Mouse (Mus musculus): ENCODE results near the gene Clcf1.

Clcf1 gene

DNA sequence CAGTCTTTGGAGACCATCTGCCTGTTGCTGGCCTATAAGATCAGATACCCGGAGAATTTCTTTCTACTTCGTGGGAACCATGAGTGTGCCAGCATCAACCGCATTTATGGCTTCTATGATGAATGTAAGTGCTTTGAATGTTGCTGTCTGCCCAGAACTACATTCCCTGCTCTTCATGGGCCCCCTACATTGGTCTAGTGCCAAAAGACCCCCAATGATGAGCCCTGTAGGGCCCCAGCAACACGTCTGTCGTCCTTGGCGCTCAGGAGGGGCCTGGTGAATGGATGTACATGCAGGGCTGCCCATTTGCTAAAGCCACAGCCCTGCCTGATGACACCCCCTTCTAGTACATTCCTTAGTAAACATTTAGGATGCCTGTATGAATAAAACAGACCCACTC, 20.9 kb upstream of the Clcf1 start:
- DNase-seq (ENCODE audit: low read depth) = no peak

DNA sequence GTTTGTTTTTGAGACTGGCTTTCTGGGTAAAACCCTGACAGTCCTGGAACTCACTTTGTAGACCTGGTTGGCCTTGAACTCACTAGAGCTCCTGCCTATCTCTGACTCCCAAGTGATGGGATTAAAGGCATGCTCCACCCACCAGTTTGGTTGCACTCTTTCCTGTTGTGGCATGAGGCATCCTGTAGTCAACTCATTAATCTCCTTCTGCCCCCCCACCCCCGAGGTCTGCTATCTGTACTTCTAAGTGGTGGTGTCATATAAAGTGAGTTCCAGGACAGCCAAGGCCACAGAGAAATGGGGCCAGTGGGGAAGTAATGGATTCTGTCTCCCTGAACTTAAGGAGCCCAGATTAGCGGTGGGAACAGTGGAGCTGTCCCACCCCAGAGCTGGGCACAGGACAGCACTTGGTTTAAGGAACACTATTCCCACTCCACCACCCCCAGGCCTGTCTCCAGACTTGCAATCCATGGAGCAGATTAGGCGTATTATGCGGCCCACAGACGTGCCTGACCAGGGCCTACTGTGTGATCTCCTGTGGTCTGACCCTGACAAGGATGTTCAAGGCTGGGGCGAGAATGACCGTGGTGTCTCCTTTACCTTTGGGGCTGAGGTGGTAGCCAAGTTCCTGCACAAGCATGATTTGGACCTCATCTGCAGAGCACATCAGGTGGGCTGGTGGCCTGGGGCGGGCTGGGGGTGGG, 19.9 kb upstream of the Clcf1 start:
- DNase-seq (ENCODE audit: low read depth) = no peak

DNA sequence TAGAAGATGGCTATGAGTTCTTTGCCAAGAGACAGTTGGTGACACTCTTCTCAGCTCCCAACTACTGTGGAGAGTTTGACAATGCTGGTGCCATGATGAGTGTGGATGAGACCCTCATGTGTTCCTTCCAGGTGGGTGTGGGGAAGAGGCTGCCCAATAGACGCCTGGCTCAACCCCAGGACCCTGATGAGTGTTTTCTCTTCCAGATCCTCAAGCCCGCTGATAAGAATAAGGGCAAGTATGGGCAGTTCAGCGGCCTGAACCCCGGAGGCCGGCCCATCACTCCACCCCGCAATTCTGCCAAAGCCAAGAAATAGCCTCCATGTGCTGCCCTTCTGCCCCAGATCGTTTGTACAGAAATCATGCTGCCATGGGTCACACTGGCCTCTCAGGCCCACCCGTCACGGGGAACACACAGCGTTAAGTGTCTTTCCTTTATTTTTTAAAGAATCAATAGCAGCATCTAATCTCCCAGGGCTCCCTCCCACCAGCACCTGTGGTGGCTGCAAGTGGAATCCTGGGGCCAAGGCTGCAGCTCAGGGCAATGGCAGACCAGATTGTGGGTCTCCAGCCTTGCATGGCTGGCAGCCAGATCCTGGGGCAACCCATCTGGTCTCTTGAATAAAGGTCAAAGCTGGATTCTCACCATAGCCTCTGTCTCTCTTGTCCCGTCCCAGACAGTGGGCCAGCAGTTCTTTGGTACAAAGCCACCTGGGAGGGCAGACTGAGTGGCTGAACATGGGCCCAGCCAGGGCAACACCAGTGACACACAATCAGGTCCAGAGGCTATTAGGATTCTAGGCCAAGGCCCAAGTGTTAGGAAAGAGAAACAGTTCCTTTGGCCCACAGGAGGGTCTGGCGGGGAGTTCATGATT, 19.0 kb upstream of the Clcf1 start:
- DNase-seq (ENCODE audit: low read depth) = no peak

DNA sequence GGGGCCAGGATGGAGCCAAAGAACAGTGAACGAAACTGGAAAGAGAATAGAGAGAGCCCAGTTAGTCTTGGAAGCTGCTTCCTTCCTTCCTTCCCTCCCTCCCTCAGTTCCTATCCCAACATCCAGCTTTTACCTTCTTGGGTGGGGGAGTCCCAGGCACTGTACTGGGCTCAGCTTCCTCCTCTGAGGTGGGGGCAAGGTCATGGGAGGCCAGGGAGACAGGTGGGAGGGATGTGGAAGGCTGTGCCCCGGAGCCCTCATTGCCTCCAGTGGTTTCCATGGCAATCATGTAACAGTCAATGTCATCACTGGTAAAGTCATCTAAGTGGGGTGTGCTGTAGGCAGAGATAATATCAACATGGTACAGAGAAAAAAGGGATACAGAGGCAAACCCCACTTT, 18.0 kb upstream of the Clcf1 start:
- no peak for DNase-seq (ENCODE audit: low read depth)

DNA sequence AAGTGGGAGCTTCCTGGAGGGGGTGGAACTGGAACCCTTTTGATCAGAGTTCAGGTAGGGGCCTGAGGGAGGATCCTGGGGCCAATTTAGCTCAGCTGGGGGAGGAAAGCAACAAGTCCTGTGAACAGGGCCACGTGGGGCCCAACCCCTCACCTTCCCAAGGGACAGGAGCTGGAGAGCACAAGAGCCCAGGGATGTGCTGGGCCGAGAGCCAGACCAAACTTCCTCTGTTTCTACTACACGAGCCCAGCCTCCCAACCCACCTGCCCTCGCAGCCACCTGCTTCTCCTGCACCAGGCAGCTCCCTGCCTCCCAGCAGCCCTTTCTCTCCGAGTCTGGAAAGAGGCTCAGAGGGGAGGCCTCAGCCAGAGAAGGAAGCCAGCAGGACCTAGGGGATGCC, 17.5 kb upstream of the Clcf1 start:
- DNase-seq (ENCODE audit: low read depth) = no peak

DNA sequence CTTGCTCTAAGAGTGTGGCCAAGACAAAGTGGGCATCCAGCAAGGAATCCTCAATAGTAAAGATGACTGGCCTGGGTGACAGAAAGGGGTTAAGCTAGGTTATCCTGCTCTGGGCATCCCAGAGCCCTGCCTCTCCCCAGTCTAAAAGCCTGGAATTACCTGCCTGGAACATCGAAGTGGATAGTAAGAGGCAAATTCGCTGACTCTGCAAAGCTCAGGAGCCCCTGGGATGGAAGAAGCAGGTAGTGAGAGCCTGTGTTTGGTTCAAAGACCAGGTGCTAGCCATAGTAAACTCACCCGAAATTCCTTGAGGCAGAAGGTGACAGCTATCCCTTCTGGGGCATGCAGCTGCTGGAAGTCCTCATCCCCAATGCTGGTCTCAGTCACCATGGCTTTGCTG, 16.9 kb upstream of the Clcf1 start:
- no peak for DNase-seq (ENCODE audit: low read depth)

DNA sequence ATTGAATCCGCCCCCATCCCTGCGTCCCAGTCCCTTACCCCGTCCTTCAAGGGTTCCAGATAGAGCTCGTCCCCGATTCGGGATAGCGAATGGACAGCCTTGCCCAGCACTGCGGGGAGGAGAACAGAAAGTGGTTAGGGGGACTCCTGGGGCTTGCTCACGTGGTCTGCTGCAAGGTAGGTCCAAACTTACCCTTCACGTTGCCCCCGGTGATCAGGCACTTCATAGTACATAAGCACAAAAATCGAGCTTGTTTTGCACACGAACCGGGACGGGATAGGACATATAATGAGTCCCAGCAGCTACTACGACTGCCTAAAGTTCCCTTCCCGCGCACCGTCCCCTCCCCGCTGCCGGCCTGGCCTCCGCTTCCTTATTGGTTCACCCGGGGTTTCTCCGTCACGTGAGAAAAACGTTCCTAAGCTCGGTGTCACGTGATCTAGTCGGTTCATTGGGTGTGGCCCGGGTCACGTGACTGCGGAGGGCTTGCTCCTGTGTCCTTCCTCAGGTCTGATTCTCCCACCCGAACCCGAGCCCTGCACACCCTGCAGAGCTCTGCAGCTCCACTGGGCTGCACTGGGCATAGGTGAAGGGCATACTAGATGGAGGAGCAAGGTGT, 12.6 kb upstream of the Clcf1 start, which contains the start of gene Rad9a:
Gene Rad9a (minus strand): TSS at position 372 of the 619 bp plus-strand sequence.
- peak; percentile 97 for DNase-seq (ENCODE audit: low read depth)

DNA sequence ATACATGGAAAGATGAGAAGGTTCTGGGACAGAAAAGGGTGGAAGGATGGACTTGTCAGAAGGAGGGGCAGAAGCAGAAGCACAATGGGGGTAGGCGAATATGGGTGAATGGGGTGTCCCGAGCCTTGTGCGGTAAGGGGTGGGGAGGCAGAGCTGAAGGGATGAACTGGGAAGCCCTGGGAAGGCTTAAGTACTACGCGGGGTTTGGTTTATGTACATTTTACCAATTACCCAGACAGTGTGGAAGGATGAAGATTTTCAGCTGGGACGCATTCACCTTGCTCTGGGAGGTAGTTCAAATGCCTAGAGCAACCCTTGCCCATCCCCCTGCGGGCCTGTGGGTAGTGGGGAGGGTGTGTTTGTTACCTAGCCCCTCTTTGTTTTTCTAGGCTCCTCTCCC, 11.9 kb upstream of the Clcf1 start:
- no peak for DNase-seq (ENCODE audit: low read depth)

DNA sequence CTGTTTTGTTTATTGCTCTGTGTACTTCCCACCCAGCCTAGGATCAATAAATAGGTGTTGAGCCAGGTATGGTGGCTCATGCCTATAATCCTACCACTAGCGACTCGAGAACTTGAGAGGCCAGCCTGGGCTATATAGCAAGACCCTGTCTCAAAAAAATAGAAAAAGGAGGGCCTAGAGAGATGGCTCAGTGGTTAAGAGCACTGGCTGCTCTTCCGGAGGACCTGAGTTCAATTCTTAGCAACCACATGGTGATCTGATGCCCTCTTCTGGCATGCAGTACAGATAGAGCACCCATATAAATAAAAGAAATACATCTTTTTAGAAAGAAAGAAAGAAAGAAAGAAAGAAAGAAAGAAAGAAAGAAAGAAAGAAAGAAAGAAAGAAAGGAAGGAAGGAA, 10.9 kb upstream of the Clcf1 start:
- DNase-seq (ENCODE audit: low read depth) = no peak

DNA sequence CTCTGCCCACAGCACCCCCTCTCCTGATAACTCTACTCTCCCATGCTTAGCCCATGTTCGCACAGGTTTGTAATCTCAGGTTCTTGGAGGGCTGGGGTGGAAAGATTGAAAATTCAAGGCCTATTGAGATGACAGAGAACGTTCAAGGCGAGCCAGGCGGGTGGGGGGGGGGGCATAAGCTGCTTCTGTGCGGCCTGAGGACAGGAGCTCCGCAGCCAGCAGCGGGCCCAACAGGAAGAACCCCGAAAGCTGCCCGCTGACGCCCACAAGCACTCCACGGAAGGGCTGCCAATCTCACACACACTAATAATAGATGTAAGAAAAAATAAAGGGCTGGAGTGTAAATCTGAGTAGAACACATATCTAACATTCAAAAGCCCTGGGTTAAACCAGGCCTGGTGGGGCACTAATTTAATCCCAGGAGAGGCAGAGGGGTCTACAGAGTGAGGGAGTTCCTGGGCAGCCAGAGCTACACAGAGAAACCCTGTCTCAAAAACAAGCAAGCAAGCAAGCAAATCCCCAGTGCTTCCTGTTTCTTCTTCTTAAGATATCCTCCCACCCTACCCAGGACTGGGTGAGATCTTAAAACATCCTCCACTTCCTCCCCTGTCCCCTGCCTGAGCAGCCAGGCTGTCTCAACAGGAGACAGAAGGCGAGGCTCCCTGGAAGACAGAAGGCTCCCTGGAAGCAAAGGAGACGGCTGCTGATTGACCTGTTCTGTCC, 10.3 kb upstream of the Clcf1 start:
- no peak for DNase-seq (ENCODE audit: low read depth)

DNA sequence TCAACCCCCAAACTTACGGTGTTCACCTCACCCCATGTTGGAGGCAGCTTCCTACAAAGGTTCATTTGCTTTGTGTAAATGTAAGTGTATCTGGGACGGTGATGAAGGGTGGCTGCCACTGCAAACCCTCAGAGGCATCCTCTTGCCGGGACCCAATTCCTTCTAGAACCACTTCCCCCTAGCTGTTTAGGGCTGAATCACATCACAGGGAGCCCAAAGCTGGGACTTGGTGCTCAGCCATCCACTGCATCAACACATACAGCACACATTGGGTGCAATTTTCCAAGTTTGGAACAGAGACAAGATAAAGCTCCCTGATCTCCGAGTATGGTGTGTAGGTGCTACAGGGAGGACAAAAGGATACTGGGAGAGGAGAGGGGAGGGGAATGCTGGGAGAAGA, 9.1 kb upstream of the Clcf1 start:
- no peak for DNase-seq (ENCODE audit: low read depth)

DNA sequence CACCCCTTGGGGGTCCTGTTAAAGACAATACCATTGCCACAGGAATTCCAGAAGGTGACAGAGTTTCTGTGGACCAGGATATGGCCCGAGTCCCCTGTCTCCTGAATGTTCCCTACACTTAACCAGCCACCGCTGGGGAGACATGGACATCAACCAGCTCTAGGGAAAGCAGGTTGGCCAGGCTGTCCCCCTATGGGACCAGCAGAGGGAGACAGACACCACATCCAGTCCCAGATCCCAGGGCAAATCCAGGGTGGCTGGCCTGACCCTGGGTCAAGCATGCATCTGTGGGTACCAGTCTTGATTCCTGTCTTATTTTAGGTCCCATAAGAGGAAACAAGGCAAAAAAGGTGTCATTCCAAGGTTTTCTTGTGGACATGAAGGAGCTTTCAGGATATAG, 7.1 kb upstream of the Clcf1 start:
- DNase-seq (ENCODE audit: low read depth) = no peak

DNA sequence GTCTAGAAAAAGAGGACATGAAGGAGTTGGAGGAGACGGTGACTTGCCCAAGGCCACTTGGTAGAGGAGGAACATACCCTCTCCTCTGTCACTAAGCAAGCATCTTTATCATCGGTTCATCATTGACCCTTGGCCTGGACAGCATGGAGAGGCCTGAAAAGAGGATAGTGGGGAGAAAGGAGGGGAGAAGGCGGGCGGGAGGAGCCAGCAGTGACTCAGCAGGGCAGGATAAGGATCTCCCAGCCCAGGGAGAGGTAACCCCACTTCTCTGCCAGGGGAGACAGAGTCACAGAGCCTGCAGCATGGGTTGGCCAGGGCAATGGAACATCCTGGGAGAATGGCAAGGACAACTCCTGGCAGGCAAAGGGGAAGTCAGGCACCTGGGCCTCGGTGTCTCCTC, 5.5 kb upstream of the Clcf1 start:
- no peak for DNase-seq (ENCODE audit: low read depth)

DNA sequence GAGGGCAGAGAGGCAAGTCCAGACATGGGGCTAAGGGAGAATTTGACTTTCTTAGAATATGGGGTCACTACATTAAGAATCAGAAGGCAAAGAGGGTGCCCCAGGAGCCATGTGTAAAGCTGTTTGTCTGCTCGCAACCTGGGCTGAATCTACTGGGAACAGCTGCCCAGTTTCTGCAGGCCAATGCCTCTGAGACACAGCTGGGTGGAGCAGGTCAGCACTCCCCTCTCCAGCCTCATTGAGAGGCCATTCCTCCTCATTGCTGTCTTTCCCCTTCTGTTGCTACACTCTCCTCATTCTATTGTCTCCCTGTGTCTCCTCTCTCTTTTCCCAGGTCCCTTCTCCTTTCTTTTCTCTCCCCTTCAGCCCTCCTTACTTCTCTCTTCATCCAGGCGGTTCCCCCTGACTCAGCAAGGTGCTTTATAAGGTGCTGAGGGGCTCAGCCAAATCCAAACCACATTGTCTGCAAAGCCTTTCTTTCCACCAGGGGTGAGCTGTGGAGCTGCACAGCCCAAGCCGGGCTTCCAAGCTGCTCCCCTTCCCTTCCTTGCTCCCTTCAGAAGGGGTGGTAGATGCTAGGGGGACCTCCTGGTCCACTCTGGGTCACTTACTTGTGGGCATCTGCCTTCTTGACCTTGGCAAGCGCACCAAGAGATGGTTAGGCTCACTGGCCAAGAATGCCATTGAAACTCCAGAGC, 2.0 kb upstream of the Clcf1 start:
- no peak for DNase-seq (ENCODE audit: low read depth)

DNA sequence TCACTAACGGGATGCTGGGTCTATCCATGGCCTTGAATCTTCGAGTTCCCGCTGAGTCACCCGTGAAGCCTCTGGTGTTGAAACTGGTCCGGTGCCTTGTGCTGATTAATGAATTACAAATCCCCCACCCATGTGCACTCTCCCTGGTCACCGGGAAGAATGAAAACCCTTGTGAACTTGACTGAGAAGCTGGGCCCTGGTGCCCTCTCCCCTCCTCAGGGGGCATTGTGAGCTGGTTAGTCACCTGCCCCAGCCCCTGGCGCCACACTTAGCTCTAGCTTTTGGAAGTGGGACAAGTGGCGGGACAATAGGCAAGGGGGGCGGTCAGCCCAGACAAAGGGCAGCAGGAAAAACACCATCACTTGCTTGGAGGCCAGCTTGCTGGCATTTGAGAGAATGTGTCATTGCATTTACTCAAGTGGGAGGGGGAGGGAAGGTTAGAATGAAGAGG, 489 bp upstream of the Clcf1 start:
- DNase-seq (ENCODE audit: low read depth) = no peak

DNA sequence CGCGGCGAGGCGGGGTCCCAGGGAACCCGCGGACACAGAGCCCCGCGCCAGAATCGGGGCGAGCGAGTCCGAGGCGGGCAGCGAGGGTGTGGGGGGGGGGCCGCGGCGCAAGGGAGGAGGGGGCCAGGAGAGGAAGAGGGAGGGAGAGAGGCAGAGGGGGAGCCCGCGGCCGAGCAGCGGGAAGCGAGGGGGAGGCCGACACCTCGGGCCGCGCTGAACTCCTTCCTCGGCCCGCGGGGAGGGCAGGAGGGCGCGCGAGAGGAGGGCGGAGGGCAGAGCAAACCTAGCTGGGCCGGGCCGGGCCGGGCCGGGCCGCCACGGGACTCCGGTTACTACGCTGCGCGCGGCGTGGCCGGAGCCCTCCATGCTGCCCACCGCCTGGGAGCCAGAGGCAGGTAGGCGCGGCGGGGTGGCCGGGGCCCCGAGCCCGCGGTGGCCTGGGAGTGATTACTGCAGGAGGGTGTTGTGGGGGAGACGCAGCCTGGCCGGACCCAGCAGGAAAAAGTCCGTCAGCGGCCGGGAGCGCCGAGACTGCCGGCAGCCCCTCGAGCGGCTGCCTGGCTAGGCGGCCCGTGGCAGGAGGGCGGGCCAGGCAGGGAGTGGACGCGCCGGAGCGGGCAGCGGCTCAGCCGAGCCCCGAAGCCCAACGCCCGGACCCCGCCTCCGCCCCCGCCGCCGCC, 873 bp downstream of the Clcf1 start:
- DNase-seq (ENCODE audit: low read depth) = no peak

DNA sequence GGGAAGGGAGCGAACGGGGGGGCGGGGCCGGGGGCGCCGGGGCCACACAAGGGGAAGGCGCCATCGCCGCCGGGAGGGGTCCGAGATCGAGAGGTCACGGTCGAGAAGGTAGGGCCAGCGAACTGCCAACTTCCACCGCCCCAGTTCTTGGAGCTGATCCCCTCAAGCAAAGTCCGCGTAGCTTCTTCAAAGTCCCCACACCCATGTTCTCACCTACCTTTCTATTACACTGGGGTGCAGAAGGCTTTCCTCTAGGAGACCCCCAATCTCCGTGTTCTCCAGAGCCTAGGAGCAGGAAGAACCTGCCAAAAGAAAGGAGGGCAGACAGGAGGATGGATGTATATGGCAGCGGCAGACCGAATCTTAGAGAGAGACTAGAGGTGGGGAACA, 1.4 kb downstream of the Clcf1 start:
- no peak for DNase-seq (ENCODE audit: low read depth)

DNA sequence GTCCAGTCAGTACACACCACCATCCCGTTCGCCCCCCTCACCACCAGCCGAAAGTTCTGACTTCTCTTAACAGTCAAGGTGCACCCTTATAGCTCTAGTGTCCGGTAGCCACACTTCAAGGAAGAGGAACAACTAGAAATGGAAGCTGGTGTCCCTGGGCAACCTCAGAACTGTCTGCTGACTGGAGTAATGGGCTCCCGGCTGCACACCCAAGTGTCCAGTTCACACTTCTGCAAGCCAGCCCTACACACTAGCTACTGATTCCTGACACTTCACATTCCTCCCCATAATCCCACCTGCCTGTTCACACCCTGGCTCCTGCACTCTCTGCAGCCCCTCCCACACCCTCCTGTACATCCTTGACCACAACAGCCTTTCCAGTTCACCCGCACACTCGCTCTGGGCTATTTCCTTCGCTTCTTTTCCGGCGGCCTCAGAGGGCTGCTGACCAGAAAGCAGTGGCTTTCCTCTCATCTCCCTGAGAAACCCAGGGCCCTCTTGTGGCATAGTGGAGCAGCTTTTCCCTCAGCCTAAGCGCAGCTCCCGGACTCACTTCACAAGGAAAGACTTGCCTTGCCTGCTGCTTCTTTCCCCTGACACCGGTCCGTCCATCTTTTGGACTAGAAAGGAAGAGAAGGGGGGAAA, 2.1 kb downstream of the Clcf1 start:
- DNase-seq (ENCODE audit: low read depth) = no peak

DNA sequence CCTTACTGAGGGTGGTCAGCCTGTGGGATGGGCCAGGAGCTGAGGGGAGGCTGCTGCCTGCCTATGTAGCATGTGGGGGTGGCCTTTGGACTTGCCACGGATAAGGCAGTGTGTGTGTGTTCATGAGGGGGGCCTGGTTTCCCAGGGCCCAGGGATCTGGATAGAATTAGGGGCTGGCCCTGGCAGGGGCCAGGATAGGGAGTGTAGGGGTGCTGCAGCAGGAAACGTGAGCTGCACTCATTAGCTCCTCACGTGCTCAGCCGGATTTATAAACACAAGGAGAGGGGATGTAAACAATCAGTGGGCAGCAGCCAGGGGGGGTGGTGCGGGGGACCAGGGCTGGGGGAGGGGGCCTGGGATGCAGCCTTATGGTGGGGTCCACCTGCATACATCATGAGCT, 3.1 kb downstream of the Clcf1 start:
- DNase-seq (ENCODE audit: low read depth) = no peak

DNA sequence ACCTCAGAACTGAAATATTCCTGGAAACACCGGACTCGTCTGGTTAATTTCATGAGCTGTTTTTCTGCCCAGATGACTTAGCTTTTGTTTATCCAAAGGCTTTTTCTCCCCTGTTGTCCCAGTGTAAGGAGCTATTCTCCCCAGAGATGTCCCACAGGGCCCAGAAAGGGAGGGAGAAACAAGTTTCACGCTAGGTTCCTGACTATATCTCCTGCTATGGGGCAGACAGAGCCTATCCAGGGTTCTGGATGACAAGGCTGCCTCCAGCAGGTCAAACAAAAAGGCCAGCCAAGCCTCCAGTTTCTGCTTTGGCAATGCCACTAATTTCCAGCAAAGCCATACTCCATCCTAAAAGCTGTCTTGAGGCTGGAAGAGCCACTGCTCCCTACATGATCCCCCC, 3.8 kb downstream of the Clcf1 start:
- DNase-seq (ENCODE audit: low read depth) = no peak

DNA sequence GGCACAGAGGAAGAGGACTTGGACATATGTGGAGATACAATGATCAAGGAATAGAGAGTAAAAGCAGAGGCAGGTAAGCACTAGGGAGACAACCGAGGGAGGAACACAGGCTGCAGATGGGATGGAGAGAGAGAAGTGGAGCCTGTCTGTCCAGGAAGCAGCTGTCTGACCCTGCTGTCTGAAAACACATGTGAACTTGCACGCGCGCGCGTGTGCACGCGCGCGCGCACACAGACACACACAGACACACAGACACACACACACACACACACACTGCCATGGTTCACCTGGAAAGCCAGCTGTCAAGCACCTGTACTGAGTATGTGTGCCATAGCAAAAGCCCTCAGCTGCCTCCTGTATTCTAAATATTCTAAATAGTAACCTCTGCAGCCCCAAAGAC, 4.3 kb downstream of the Clcf1 start:
- no peak for DNase-seq (ENCODE audit: low read depth)
